Mouse (Mus musculus) liver, postnatal 0 days (tissue): ENCODE results near the gene Helq.

Experiments
- CTCF ChIP-seq: sonication (generic); IDR thresholded peaks from 2 replicates; pipeline ENCODE4 v1.5.1; 2016; ENCODE audit warnings: antibody characterized with exemption, low read depth
- EP300 ChIP-seq: IDR thresholded peaks from 2 replicates; pipeline ENCODE4 v1.6.1; 2016; ENCODE audit warnings: antibody characterized with exemption, low read depth, mild to moderate bottlenecking

- no peak for TF ChIP-seq CTCF
- no peak for TF ChIP-seq EP300
Measured at GRCm38 (mm10) chr5:100758121-100758520, 40.3 kb downstream of the Helq start.
